Mouse (Mus musculus) naive thymus-derived CD4-positive, alpha-beta T cell, adult 2 months (primary cell): ENCODE results near the gene Ptbp3.
"Not testable (repeated sequence)": the region's sequence is repeated elsewhere in the genome, so short reads cannot be mapped to it uniquely, and the experiment has no call there.

Source experiments
- DNase-seq: peaks from one replicate; pipeline ENCODE4 v3.0.0-alpha.2; 2011; ENCODE audit warnings: low read depth

Ptbp3 gene

GRCm38 (mm10) chr4:59549175-59549976 is at the start of gene Ptbp3:
Gene Ptbp3 (minus strand): TSS chr4:59549364.
- DNase-seq: peak; percentile 95

DNA sequence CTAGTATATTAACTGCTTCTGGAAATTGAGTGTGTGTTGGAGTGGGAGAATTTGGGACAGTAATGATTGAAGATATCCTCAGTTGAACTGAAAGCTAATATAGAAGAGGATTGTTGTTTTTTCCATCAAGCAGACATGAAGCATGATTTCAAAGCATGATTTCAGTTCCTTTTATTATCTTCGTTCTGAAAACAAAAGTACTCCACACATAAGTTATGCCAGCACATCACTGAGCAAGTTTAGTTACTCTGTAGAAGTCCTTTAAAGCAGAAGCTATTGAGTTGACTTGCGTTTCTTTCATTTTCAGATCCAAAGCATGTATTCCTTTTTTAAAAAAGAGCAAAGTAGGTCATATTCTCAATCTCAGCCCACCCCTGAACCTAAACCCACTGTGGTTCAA is 47.4 kb upstream of the Ptbp3 start:
- DNase-seq: no peak

DNA sequence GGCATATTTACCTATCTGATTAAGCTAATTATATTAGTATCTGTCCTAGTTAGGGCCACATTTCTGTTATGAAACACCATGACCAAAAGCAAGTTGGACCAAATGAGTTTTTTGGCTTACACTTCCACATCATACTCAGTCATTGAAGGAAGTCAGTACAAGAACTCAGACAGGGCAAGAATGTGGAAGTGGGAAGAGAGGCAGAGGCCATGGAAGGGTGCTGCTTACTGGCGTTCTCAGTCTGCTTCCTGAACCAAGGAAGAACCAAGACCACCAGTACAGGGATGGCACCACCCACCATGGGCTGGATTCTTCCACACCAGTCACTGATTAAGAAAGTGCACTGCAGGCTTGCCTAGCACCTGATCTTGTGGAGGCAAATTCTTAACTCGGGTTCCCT is 45.5 kb upstream of the Ptbp3 start:
- no peak for DNase-seq

DNA sequence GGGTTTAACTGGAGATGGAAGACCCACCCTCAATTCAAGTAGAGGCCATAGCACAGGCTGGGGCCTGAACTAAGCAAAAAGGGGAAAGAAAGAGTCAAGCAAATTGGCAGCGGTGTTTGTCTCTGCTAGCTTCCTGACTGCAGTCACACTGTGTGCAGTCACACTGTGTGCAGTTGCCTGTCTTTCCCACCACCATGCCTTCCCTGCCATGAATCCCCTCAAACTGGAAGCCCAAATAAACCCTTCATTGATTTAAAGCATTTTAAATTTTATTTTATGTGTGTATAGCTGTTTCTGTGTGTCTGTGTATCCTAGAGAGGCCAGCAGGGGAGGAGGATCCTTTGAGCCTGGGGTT is 38.7 kb upstream of the Ptbp3 start:
- no peak for DNase-seq

DNA sequence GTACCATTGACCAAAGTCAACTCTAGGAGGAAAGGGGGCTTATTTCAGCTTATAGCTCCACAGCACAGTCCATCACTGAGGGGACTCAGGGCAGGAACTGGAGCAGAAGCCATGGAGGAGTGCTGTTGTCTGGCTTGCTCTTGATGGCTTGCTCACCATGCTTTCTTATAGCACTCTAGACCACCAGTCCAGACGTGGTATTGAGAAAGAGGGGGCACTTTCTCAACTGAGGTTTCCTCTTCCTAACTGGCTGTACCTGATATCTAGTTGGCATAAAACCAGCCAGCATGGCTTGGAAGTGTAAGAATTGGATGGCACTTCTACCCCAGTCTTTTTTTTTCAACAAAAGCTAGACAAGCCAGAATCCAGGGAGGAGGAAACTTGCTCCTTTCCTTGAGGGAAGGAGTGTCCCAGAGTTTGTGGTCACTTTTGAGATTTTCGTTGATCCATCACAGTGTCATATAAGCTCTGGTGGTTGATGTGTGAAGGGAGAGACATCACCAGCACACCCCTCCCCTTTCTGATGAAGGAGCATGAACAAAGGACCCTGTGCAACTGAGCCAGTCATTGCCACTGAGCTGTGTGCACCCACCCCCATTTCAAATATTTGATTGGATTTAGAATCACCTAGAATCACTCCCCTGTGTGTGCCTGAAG is 38.2 kb upstream of the Ptbp3 start:
- DNase-seq: no peak

- DNase-seq: no peak
Observed at GRCm38 (mm10) chr4:59585097-59585496, 35.9 kb upstream of the Ptbp3 start.

DNA sequence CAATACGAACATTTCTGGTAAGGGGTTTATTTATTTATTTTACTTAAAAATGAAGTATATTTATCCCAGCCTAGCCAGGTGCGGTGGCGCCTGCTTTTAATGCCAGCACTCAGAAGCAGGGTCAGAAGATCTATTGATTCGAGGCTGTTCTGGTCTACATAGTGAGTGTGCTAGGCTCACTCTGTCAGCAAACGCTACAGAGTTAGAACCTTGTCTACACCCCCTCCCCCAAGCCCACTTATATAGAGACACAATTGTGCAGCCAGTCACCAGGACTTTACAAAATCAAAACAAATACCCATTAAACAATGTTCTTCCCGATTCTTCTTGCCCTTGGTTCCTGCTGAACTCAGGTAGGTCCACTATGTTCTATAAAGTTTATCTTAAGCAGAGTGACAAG is 33.0 kb upstream of the Ptbp3 start:
- no peak for DNase-seq

DNA sequence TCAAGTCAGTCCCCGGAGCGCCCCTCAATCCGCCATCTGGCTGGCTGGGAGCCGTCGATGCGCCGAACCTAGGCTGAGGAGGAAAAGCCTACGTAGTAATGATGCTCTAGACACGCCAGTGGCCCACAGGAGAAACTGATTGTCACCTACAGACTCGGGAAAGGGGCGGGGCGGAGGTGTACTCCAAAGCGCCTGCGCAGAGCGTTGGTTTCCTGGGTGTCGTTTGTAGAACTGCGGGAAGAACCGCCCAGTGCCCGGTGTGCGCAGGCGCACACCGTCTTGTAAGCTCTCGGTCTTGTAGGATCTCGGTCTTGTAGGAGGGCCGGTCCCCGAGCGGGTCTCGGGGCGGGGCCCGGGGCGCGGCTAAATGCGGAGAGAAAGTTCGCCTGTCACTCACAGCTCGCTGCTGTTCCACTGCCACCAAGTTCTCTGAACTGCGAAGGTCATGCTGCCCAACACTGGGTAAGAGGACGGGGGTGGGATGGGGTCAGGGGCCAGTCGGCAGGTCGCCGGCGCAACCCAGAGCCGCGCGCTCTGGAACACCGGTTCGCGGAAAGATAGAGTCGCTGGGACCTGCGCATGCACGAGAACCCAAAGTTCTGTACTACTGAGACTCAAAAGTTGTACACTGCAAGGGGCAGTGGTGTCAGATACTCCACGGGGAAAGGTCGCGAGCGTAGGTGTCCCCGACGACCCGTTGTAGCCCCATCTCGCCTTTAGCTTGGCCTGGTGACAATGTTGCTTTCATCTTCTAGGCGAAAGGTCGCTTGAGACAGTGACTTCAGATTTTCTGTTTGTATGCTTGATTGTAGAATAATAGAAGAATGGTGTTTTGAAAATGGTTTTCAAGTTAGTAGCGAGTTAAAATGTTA is 32.4 kb upstream of the Ptbp3 start, which contains the start of gene Hsdl2:
Hsdl2 (plus strand) TSS at position 250 of the 872 bp plus-strand sequence.
- peak; percentile 100 for DNase-seq

DNA sequence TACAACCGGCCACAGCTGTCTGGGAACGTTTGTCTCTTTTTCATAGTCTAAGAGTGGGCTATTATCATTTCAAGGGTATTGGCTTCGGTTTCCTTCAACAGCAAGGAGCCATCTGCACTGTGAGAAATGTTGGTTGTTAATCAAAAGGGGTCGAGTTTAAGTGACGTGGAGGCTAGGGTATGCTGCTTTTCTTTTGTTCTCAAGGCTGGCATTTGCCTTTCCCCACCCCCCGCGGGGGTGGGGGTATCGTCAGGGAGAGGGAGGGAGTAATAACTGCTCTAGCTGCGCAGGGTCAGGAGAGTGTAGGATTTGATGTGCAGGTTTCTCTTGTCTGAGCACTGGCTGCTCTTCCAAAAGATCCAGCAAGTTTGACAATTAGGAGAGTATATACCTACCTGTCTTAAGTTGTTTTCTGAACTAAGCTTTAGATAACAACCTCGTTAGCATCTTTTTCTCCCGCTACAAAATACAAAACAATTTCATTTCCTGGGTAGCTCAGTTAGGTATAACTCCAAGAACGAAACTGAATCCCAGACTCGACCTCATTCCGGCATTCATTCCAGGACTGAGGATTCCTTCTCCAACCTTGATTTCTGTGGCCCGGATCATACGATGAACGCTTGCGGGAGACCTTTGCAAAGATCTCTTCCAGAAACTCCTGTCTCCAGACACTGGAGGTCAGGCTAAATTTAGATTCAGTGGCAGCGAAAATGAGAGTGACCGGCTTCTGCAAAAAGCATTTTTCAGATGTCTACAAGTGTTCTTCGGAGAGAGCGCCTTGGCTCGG is 31.5 kb upstream of the Ptbp3 start:
- peak; percentile 74 for DNase-seq

- DNase-seq: no peak
Observed at GRCm38 (mm10) chr4:59575184-59575958, 26.2 kb upstream of the Ptbp3 start.

- DNase-seq: no peak
Observed at GRCm38 (mm10) chr4:59572521-59573118, 23.5 kb upstream of the Ptbp3 start.

DNA sequence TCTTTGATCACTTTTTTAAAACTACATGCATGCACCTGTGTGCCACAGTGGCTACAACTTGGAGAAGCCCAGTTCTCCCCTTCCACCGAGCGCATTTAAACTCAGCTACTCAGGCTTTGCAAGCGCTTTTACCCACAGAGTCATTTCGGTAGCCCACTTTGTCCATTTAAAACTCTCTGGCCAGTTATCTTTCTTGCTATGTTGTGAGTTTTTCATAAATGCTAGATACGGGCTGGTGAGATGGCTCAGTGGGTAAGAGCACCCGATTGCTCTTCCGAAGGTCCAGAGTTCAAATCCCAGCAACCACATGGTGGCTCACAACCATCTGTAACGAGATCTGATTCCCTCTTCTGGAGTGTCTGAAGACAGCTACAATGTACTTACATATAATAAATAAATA is 21.4 kb upstream of the Ptbp3 start:
- not testable (repeated sequence) for DNase-seq

- peak; percentile 89 for DNase-seq
Observed at GRCm38 (mm10) chr4:59569538-59569937, 20.4 kb upstream of the Ptbp3 start.

GRCm38 (mm10) chr4:59567576-59568260 is 18.6 kb upstream of the Ptbp3 start:
- DNase-seq: no peak

GRCm38 (mm10) chr4:59565571-59566188 is 16.5 kb upstream of the Ptbp3 start:
- no peak for DNase-seq

- DNase-seq: peak; percentile 29
Observed at GRCm38 (mm10) chr4:59564128-59564527, 15.0 kb upstream of the Ptbp3 start.

GRCm38 (mm10) chr4:59560141-59560540 is 11.0 kb upstream of the Ptbp3 start:
- DNase-seq: no peak

DNA sequence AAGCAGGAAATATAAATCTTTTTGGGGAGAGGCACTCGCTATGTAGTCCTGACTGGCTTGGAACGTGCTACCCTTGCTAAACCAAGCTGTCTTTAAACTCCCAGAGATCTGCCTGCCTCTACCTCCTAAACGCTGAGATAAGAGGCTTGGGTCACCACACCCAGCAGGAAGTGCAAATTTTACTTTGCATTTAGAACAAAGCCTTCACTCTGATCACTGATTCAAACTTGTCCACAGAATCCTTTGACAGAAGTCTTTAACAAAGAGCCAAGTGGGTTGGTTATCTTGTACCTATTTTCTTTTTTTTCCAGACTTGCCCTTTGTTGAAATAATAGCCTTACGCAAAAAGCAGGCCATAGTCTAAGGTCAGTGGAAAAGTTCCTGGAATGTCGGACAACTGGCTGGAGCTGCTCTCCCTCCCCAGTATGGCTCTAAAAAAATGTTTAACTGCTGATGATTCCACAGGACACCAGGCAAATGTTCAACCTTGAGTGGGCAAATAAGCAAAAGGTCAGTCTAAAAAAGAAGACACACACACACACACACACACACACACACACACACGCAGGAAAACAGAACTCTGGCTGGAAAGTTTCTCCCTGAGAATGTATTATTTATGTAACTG is 9.0 kb upstream of the Ptbp3 start:
- DNase-seq: peak; percentile 51

GRCm38 (mm10) chr4:59557343-59557742 is 8.2 kb upstream of the Ptbp3 start:
- not testable (repeated sequence) for DNase-seq
